Mouse (Mus musculus): ENCODE measurements around the gene Eif3g. TPM values are rescaled to one million over a fixed set of nuclear protein-coding genes. Genes with fewer than 3 reads are reported as not detected.

The Eif3g gene
- polyA plus RNA-seq, 1 experiment from 2014 or later = 373 TPM

GRCm38 (mm10) chr9:20857131-20857530 is 41.3 kb downstream of the Eif3g start:
- Histone ChIP-seq H3K9ac (ENCODE audit: low read length) (no peak overlapping the region), H3K4me2 (ENCODE audit: low read depth) (no peak overlapping the region), H3K4me1 (ENCODE audit: control insufficient read depth, insufficient read depth, low read length) (no peaks in the 10 kb centered on the region), H3K36me3 (ENCODE audit: control insufficient read depth, insufficient read depth, low read length) (no peaks in the 10 kb centered on the region), H3K9me3 (ENCODE audit: control insufficient read depth, low read length) (no peaks in the 10 kb centered on the region), H3K4me3 (ENCODE audit: low read depth, low read length) (no peak overlapping the region), H3K27ac (ENCODE audit: low read depth, low read length) (no peak overlapping the region), H3K27me3 (ENCODE audit: control insufficient read depth, insufficient read depth, low read length) (no peaks in the 10 kb centered on the region)
- 15% methylated on average over 6 of the region's 6 CpGs for WGBS
- peak; percentile 63 for DNase-seq (ENCODE audit: low spot score)
- ATAC-seq (ENCODE audit: insufficient read depth, low FRiP score, low TSS enrichment) = no peak

DNA sequence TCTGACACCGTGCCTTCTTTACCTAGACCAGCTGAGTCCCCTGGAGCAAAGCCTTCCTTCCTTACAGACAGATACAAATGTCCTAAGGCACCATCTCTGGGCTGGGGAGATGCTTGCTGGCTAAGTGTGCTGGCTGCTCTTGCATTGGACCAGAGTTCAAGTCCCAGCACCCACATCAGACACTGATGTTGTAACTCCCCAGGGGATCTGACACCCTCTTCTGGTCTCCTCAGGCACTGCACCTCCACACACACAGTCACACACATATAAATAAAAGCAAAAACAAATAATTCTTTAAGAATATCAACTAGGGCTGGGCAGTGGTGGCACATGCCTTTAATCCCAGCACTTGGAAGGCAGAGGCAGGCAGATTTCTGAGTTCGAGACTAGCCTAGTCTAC is 48.2 kb downstream of the Eif3g start:
- no peak overlapping the region for H3K27ac ChIP-seq (ENCODE audit: low read depth, low read length)
- H3K27me3 ChIP-seq (ENCODE audit: control insufficient read depth, insufficient read depth, low read length) = no peaks in the 10 kb centered on the region
- H3K9ac ChIP-seq (ENCODE audit: low read length) = no peak overlapping the region
- no peaks in the 10 kb centered on the region for H3K36me3 ChIP-seq (ENCODE audit: control insufficient read depth, insufficient read depth, low read length)
- no peak overlapping the region for H3K4me2 ChIP-seq (ENCODE audit: low read depth)
- no peaks in the 10 kb centered on the region for H3K9me3 ChIP-seq (ENCODE audit: control insufficient read depth, low read length)
- ATAC-seq (ENCODE audit: insufficient read depth, low FRiP score, low TSS enrichment) = no peak
- WGBS = 86% methylated on average over 2 of the region's 2 CpGs
- no peak for DNase-seq (ENCODE audit: low spot score)
- no peak overlapping the region for H3K4me3 ChIP-seq (ENCODE audit: low read depth, low read length)
- H3K4me1 ChIP-seq (ENCODE audit: control insufficient read depth, insufficient read depth, low read length) = no peaks in the 10 kb centered on the region

Small RNA genes within 50 kb of the gene (microRNA-seq; reads per million reads assigned to microRNA genes)
- gene Mir7081 = not detected

Other genes starting within 250 kb of the Eif3g start
- 68.7 and 71.6 TPM in 2 replicates for gene Pin1, start 246.5 kb downstream of the Eif3g start, polyA plus RNA-seq (2014; fragmentation: Nextera tagmentation; extraction: Ambion mirVana)
- gene Olfm2, start 152.3 kb downstream of the Eif3g start, polyA plus RNA-seq (2014; fragmentation: Nextera tagmentation; extraction: Ambion mirVana) = 76.1 and 88.4 TPM in 2 replicates
- gene Col5a3, start 83.6 kb downstream of the Eif3g start, polyA plus RNA-seq (2014; fragmentation: Nextera tagmentation; extraction: Ambion mirVana) = 0.21 and 0.32 TPM in 2 replicates
- gene Rdh8, start 80.1 kb downstream of the Eif3g start, polyA plus RNA-seq (2014; fragmentation: Nextera tagmentation; extraction: Ambion mirVana) = not detected in 2 replicates
- 0.65 and 0.94 TPM in 2 replicates for gene A230050P20Rik, start 30.0 kb downstream of the Eif3g start, polyA plus RNA-seq (2014; fragmentation: Nextera tagmentation; extraction: Ambion mirVana)
- gene Angptl6, start 18.9 kb downstream of the Eif3g start, polyA plus RNA-seq (2014; fragmentation: Nextera tagmentation; extraction: Ambion mirVana) = 4.0 and 5.7 TPM in 2 replicates
- 60.8 and 64.0 TPM in 2 replicates for gene Ppan, start 10.4 kb downstream of the Eif3g start, polyA plus RNA-seq (2014; fragmentation: Nextera tagmentation; extraction: Ambion mirVana)
- gene Dnmt1, start 61.3 kb upstream of the Eif3g start, polyA plus RNA-seq (2014; fragmentation: Nextera tagmentation; extraction: Ambion mirVana) = 70.3 and 72.7 TPM in 2 replicates
- gene S1pr2, start 78.2 kb upstream of the Eif3g start, polyA plus RNA-seq (2014; fragmentation: Nextera tagmentation; extraction: Ambion mirVana) = 24.8 and 28.5 TPM in 2 replicates
- 131 and 135 TPM in 2 replicates for gene Mrpl4, start 104.1 kb upstream of the Eif3g start, polyA plus RNA-seq (2014; fragmentation: Nextera tagmentation; extraction: Ambion mirVana)
- gene Icam1, start 117.4 kb upstream of the Eif3g start, polyA plus RNA-seq (2014; fragmentation: Nextera tagmentation; extraction: Ambion mirVana) = 5.6 TPM in 2 replicates
- gene Icam4, start 130.8 kb upstream of the Eif3g start, polyA plus RNA-seq (2014; fragmentation: Nextera tagmentation; extraction: Ambion mirVana) = 4.2 and 5.8 TPM in 2 replicates
- gene Icam5, start 133.4 kb upstream of the Eif3g start, polyA plus RNA-seq (2014; fragmentation: Nextera tagmentation; extraction: Ambion mirVana) = 0.11 TPM in 1 of 2 replicates, not detected in the other
- gene Zglp1, start 168.5 kb upstream of the Eif3g start, polyA plus RNA-seq (2014; fragmentation: Nextera tagmentation; extraction: Ambion mirVana) = 1.2 and 1.9 TPM in 2 replicates
- 0.82 and 0.97 TPM in 2 replicates for gene Gm49373, start 174.5 kb upstream of the Eif3g start, polyA plus RNA-seq (2014; fragmentation: Nextera tagmentation; extraction: Ambion mirVana)
- 52.0 and 55.5 TPM in 2 replicates for gene Fdx1l, start 175.0 kb upstream of the Eif3g start, polyA plus RNA-seq (2014; fragmentation: Nextera tagmentation; extraction: Ambion mirVana)
- 2.7 and 2.8 TPM in 2 replicates for gene Gm38431, start 193.4 kb upstream of the Eif3g start, polyA plus RNA-seq (2014; fragmentation: Nextera tagmentation; extraction: Ambion mirVana)
- gene Raver1, start 193.4 kb upstream of the Eif3g start, polyA plus RNA-seq (2014; fragmentation: Nextera tagmentation; extraction: Ambion mirVana) = 88.4 and 90.7 TPM in 2 replicates
- 8.6 and 9.2 TPM in 2 replicates for gene Tyk2, start 232.6 kb upstream of the Eif3g start, polyA plus RNA-seq (2014; fragmentation: Nextera tagmentation; extraction: Ambion mirVana)